Mouse (Mus musculus): Measurements from ENCODE around the gene Hrk. TPM values are rescaled to one million over a fixed set of nuclear protein-coding genes. Genes with fewer than 3 reads are reported as not detected.

Hrk gene
- polyA plus RNA-seq, 1 experiment from 2014 or later = 0.33 TPM

DNA sequence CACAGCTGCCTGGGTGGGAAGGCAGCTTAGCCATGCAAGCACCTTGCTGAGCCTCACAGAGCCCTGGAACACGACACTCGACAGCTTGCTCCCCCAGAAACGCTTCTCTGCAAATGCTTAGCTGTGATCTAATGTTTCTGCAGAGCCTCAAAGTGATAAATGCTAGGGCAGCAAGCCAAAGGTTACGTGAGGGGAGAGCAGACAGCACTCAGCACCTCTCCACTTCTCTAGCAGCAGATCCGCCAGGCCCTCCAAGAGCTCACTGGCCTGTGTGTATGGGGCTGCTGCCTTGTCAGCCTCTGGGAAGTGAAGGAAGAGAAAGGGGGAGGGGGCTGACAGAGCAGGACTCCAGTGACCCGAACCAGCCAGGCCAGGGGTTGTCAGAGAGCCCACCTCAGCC lies 36.2 kb upstream of the Hrk start:
- no peak overlapping the region for H3K4me2 ChIP-seq (replicated peaks; ENCODE audit: low read depth, low read length)
- H3K27ac ChIP-seq (ENCODE audit: low read length) = no peak overlapping the region
- no peak overlapping the region for H3K4me3 ChIP-seq (ENCODE audit: low read depth, low read length)
- peaks cover 26% of the 10 kb centered on the region; the same call in 1 of the 2 replicates for H3K36me3 ChIP-seq (ENCODE audit: insufficient read depth, low read length)
- TF ChIP-seq EP300 (IDR thresholded peaks at IDR 0.05) (no peak), CTCF (IDR thresholded peaks at IDR 0.05) (no peak)
- H3K9me3 ChIP-seq (ENCODE audit: low read length) = no peaks in the 10 kb centered on the region
- H3K4me1 ChIP-seq (ENCODE audit: insufficient read depth, low read depth, low read length) = no peaks in the 10 kb centered on the region
- 68% methylated on average over 6 of the region's 6 CpGs for WGBS
- ATAC-seq (no peak), DNase-seq (ENCODE audit: low spot score) (no peak)
- no peaks in the 10 kb centered on the region for H3K27me3 ChIP-seq (replicated peaks; ENCODE audit: insufficient read depth, low read length)
- no peak overlapping the region for H3K9ac ChIP-seq (replicated peaks; ENCODE audit: low read depth)

DNA sequence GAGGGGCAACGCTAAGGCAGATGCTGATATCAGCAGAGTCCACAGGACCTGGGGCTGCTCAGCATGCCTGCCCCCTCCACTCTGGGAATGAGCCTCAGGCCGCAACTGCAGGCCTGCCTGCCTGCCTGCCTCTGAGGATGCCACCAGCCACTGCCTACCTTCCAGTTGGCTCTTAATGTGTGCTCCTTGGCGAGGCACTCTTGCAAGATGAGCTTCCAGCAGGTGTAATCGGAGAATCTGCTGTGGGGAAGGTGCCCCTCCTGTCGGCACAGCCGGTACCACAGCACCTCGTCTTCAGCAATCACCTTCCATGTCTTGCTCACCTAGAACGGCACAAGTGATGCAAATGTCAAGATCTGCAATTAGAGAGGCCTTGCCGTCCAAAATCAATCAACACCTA lies 35.8 kb upstream of the Hrk start:
- TF ChIP-seq CTCF (IDR thresholded peaks at IDR 0.05) = no peak
- no peak for TF ChIP-seq EP300 (IDR thresholded peaks at IDR 0.05)
- no peak overlapping the region for H3K27ac ChIP-seq (ENCODE audit: low read length)
- no peak overlapping the region for H3K4me3 ChIP-seq (ENCODE audit: low read depth, low read length)
- WGBS = 68% methylated on average over 8 of the region's 9 CpGs
- DNase-seq (ENCODE audit: low spot score) (no peak), ATAC-seq (no peak)
- no peaks in the 10 kb centered on the region for H3K4me1 ChIP-seq (ENCODE audit: insufficient read depth, low read depth, low read length)
- peaks cover 26% of the 10 kb centered on the region; the same call in 1 of the 2 replicates for H3K36me3 ChIP-seq (ENCODE audit: insufficient read depth, low read length)
- H3K9ac ChIP-seq (replicated peaks; ENCODE audit: low read depth) = no peak overlapping the region
- no peak overlapping the region for H3K4me2 ChIP-seq (replicated peaks; ENCODE audit: low read depth, low read length)
- H3K27me3 ChIP-seq (replicated peaks; ENCODE audit: insufficient read depth, low read length) = no peaks in the 10 kb centered on the region
- H3K9me3 ChIP-seq (ENCODE audit: low read length) = no peaks in the 10 kb centered on the region

DNA sequence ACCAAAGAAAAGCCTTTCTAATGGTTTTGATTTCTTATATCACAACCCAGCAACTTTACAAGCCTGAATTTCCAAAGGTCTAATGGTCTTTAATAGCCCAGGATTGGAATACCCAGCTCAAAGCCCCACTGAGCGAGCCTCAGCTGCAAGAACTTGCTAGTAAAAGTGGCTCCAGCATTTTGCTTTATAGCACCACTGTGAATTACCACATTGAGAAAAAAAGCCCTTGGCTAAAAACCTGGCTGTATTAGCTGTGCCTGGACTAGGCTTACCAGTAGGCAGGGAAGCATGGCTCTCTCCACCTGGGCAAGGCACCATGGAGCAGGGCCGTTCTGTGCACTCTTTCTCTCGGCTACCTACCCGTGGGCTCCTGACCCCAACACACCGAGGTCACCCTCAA lies 28.1 kb upstream of the Hrk start:
- H3K4me2 ChIP-seq (replicated peaks; ENCODE audit: low read depth, low read length) = no peak overlapping the region
- no peaks in the 10 kb centered on the region for H3K4me1 ChIP-seq (ENCODE audit: insufficient read depth, low read depth, low read length)
- no peaks in the 10 kb centered on the region for H3K27me3 ChIP-seq (replicated peaks; ENCODE audit: insufficient read depth, low read length)
- WGBS = 79% methylated on average over 5 of the region's 5 CpGs
- no peaks in the 10 kb centered on the region for H3K9me3 ChIP-seq (ENCODE audit: low read length)
- H3K9ac ChIP-seq (replicated peaks; ENCODE audit: low read depth) = no peak overlapping the region
- peaks cover 23% of the 10 kb centered on the region for H3K36me3 ChIP-seq (ENCODE audit: insufficient read depth, low read length)
- H3K4me3 ChIP-seq (ENCODE audit: low read depth, low read length) = no peak overlapping the region
- DNase-seq (ENCODE audit: low spot score) (no peak), ATAC-seq (no peak)
- no peak overlapping the region for H3K27ac ChIP-seq (ENCODE audit: low read length)
- TF ChIP-seq CTCF (IDR thresholded peaks at IDR 0.05) = no peak
- no peak for TF ChIP-seq EP300 (IDR thresholded peaks at IDR 0.05)

DNA sequence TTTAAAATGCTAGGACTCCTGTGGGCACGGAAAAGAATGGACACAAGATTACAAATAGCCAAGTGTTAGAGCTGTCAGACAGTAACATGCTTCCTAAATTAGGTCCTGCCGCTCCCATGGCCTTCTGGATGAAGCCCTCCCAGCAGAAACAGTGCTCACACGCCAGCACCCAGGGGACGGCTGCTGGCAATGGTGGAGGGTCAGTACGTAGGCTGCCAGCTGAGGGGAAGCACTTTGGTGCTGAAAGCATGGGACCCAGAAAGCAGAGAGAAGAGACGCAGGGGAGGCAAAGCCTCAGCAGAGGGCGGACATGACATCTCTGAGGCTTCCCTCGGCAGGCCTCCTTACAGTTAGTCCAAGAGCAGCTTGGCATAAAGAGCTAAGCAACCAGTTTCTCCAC lies 24.8 kb upstream of the Hrk start:
- TF ChIP-seq CTCF (IDR thresholded peaks at IDR 0.05) (no peak), EP300 (IDR thresholded peaks at IDR 0.05) (no peak)
- no peak overlapping the region for H3K9ac ChIP-seq (replicated peaks; ENCODE audit: low read depth)
- H3K36me3 ChIP-seq (ENCODE audit: insufficient read depth, low read length) = peaks cover 33% of the 10 kb centered on the region
- no peak overlapping the region for H3K4me2 ChIP-seq (replicated peaks; ENCODE audit: low read depth, low read length)
- 87% methylated on average over 8 of the region's 8 CpGs for WGBS
- H3K4me1 ChIP-seq (ENCODE audit: insufficient read depth, low read depth, low read length) = peaks cover 2% of the 10 kb centered on the region; the same call in 1 of the 2 replicates
- ATAC-seq (no peak), DNase-seq (ENCODE audit: low spot score) (no peak)
- H3K4me3 ChIP-seq (ENCODE audit: low read depth, low read length) = no peak overlapping the region
- H3K27ac ChIP-seq (ENCODE audit: low read length) = no peak overlapping the region
- H3K9me3 ChIP-seq (ENCODE audit: low read length) = no peaks in the 10 kb centered on the region
- H3K27me3 ChIP-seq (replicated peaks; ENCODE audit: insufficient read depth, low read length) = no peaks in the 10 kb centered on the region

DNA sequence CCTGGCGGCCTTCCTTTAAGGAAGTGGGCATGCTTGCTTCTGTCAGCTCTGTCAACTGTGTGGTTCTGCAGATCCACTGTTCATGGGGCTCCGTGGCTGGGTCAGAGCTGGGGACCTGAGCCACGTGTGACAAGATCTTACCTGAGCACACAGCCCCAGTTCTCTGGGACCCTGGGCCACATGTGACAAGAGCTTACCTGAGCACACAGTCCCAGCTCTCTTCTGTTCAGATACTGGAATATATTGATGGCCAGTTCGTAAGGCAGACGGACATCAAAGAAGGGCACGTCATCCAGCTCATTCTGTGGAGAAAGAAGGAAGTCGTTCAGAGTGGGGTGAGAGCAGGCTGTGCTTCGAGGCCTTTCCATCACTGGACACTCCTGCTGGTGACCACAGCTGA lies 22.0 kb upstream of the Hrk start:
- Histone ChIP-seq H3K4me2 (replicated peaks; ENCODE audit: low read depth, low read length) (no peak overlapping the region), H3K36me3 (ENCODE audit: insufficient read depth, low read length) (peaks cover 33% of the 10 kb centered on the region), H3K9me3 (ENCODE audit: low read length) (no peaks in the 10 kb centered on the region), H3K9ac (replicated peaks; ENCODE audit: low read depth) (no peak overlapping the region), H3K4me3 (ENCODE audit: low read depth, low read length) (no peak overlapping the region), H3K27ac (ENCODE audit: low read length) (no peak overlapping the region), H3K27me3 (replicated peaks; ENCODE audit: insufficient read depth, low read length) (no peaks in the 10 kb centered on the region), H3K4me1 (ENCODE audit: insufficient read depth, low read depth, low read length) (peaks cover 18% of the 10 kb centered on the region)
- DNase-seq (ENCODE audit: low spot score) (no peak), ATAC-seq (no peak)
- 84% methylated on average over 8 of the region's 8 CpGs for WGBS
- TF ChIP-seq CTCF (IDR thresholded peaks at IDR 0.05) (no peak), EP300 (IDR thresholded peaks at IDR 0.05) (no peak)

DNA sequence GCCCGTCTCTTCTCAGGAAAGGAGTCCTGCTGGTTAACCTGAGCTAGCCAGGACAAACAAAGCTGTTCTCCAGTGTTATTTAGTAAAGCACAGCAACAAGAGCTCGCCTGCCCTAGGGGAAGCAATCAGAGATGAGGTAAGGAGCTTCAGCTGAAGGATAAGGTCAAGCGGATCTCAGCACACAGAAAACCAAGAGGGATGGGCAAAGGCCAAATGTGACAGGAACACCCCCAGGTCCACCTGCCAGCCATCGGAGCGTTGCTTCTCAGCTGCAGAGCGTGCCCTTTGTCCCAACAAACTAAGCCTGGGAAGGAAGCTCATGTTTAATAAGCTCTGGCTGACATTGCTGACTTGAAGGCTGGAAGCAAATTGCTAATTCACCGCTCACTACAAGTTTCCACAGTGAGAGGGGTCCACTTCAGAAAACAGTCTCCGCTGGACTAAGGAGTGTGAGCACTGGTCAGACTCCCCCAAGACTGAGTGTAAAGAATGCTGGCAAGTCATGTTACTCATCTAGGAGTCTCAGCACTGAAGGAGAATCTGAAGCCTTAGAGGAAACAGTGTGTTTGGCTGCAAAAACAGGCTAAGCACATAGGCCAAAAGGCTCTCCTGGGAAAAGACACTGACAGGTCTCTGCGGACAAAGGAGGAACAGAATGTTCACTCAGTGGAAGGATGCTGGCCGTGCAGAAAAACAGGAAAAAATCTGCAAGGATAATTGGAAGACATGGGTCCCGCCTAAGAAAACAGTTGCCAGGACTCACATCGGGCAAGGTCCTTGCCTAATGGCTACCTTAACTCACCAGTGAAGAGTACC lies 21.0 kb upstream of the Hrk start:
- H3K27ac ChIP-seq (ENCODE audit: low read length) = peak overlapping the region; percentile 20; the same call in 1 of the 2 replicates
- WGBS = 75% methylated on average over 12 of the region's 12 CpGs
- no peak for ATAC-seq
- no peak overlapping the region for H3K4me3 ChIP-seq (ENCODE audit: low read depth, low read length)
- no peak for TF ChIP-seq CTCF (IDR thresholded peaks at IDR 0.05)
- TF ChIP-seq EP300 (IDR thresholded peaks at IDR 0.05) = no peak
- peaks cover 18% of the 10 kb centered on the region for H3K4me1 ChIP-seq (ENCODE audit: insufficient read depth, low read depth, low read length)
- H3K27me3 ChIP-seq (replicated peaks; ENCODE audit: insufficient read depth, low read length) = no peaks in the 10 kb centered on the region
- H3K9ac ChIP-seq (replicated peaks; ENCODE audit: low read depth) = no peak overlapping the region
- no peak overlapping the region for H3K4me2 ChIP-seq (replicated peaks; ENCODE audit: low read depth, low read length)
- H3K36me3 ChIP-seq (ENCODE audit: insufficient read depth, low read length) = peaks cover 33% of the 10 kb centered on the region
- H3K9me3 ChIP-seq (ENCODE audit: low read length) = no peaks in the 10 kb centered on the region
- no peak for DNase-seq (ENCODE audit: low spot score)

Data from lung, postnatal 0 days (tissue).